Mouse (Mus musculus): Measurements from ENCODE around the gene Gm4307. TPM values are rescaled to one million over a fixed set of nuclear protein-coding genes. Genes with fewer than 3 reads are reported as not detected.

Gene Gm4307
- polyA plus RNA-seq, 1 experiment from 2014 or later, result not detected

Other genes starting within 250 kb of the Gm4307 start
- gene Gm4301, start 25.7 kb upstream of the Gm4307 start, polyA plus RNA-seq (2015; fragmentation: Nextera tagmentation; extraction: Ambion mirVana), result not detected in 2 replicates
- gene Gm4302, start 20.5 kb upstream of the Gm4307 start, polyA plus RNA-seq (2015; fragmentation: Nextera tagmentation; extraction: Ambion mirVana), result not detected in 2 replicates
- not detected in 2 replicates for gene Gm4303, start 15.4 kb upstream of the Gm4307 start, polyA plus RNA-seq (2015; fragmentation: Nextera tagmentation; extraction: Ambion mirVana)
- gene Gm4305, start 10.2 kb upstream of the Gm4307 start, polyA plus RNA-seq (2015; fragmentation: Nextera tagmentation; extraction: Ambion mirVana), result not detected in 2 replicates
- gene Gm4312, start 21.2 kb downstream of the Gm4307 start, polyA plus RNA-seq (2015; fragmentation: Nextera tagmentation; extraction: Ambion mirVana), result not detected in 2 replicates
- gene Tmtc3, start 126.0 kb downstream of the Gm4307 start, polyA plus RNA-seq (2015; fragmentation: Nextera tagmentation; extraction: Ambion mirVana), result 7.6 TPM in 2 replicates
- 2.0 and 2.1 TPM in 2 replicates for gene Cep290, start 126.2 kb downstream of the Gm4307 start, polyA plus RNA-seq (2015; fragmentation: Nextera tagmentation; extraction: Ambion mirVana)
- gene 4930430F08Rik, start 229.1 kb downstream of the Gm4307 start, polyA plus RNA-seq (2015; fragmentation: Nextera tagmentation; extraction: Ambion mirVana), result 5.8 and 6.6 TPM in 2 replicates
- not detected in 2 replicates for gene 1700017N19Rik, start 229.1 kb downstream of the Gm4307 start, polyA plus RNA-seq (2015; fragmentation: Nextera tagmentation; extraction: Ambion mirVana)